Mouse (Mus musculus): ENCODE measurements around the gene Gm10643. TPM values are rescaled to one million over a fixed set of nuclear protein-coding genes. Genes with fewer than 3 reads are reported as not detected.

Gm10643 gene
- total RNA-seq (2014; rRNA removed) (3.3 and 4.7 TPM in 2 replicates), polyA plus RNA-seq (2015; fragmentation: Nextera tagmentation; extraction: Ambion mirVana) (1.3 and 1.6 TPM in 2 replicates)

DNA sequence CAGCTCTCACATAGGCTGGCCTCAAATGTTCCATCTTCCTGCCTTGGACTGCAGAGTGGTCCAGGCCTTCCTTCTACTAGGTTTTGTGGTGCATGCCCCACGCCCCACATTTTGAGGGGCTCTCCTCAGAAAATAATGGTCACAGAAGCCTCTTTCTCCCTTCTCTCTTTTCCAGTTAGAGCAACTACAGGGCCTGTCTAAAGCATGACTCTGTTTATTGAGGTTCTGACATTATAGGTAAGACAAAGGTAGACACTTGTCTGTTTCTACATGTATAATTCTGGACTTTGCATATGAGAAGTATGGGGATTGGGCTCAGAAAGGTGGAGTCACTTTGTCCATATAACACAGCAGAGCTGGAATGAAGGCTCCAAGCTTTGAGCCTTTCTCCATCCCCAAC is at the start of gene Gm10643:
TSS of gene Gm10643 (minus strand) at position 101 of the 400 bp plus-strand sequence.
- TF ChIP-seq CTCF (IDR thresholded peaks at IDR 0.05; ENCODE audit: low read depth), result no peak

GRCm38 (mm10) chr8:84106216-84107040 is 41.5 kb upstream of the Gm10643 start:
- Histone ChIP-seq H3K27ac (ENCODE audit: low read depth, low read length) (no peak overlapping the region), H3K9ac (no peak overlapping the region), H3K36me3 (ENCODE audit: insufficient read depth) (peaks cover 11% of the 10 kb centered on the region), H3K4me3 (ENCODE audit: low read depth, low read length) (no peak overlapping the region), H3K4me2 (ENCODE audit: low read depth) (no peak overlapping the region), H3K4me1 (ENCODE audit: insufficient read depth) (peaks cover 9% of the 10 kb centered on the region; the same call in 1 of the 2 replicates), H3K27me3 (ENCODE audit: insufficient read depth, low read length) (no peaks in the 10 kb centered on the region), H3K9me3 (ENCODE audit: low read length) (no peaks in the 10 kb centered on the region)
- DNase-seq (no peak), ATAC-seq (no peak)
- TF ChIP-seq CTCF (IDR thresholded peaks at IDR 0.05; ENCODE audit: low read depth), result no peak
- 92% methylated on average over 6 of the region's 6 CpGs for WGBS

More for the DNA sequence above, at the start of gene Gm10643:
- ATAC-seq, result no peak
- Histone ChIP-seq H3K4me2 (ENCODE audit: low read depth) (peak within 1 kb of the TSS; percentile 71), H3K36me3 (ENCODE audit: insufficient read depth) (no peaks in the 10 kb centered on the region), H3K27me3 (ENCODE audit: insufficient read depth, low read length) (no peaks in the 10 kb centered on the region), H3K9me3 (ENCODE audit: low read length) (no peaks in the 10 kb centered on the region), H3K4me1 (ENCODE audit: insufficient read depth) (0 out of 2 replicates have a peak, but pooled peaks cover 4% of the 10 kb centered on the region), H3K4me3 (ENCODE audit: low read depth, low read length) (peak within 1 kb of the TSS; percentile 48), H3K27ac (ENCODE audit: low read depth, low read length) (peak within 1 kb of the TSS; percentile 69), H3K9ac (peak within 1 kb of the TSS; percentile 48)
- 92% methylated on average over 1 of the region's 1 CpGs for WGBS
- no peak for DNase-seq

DNA sequence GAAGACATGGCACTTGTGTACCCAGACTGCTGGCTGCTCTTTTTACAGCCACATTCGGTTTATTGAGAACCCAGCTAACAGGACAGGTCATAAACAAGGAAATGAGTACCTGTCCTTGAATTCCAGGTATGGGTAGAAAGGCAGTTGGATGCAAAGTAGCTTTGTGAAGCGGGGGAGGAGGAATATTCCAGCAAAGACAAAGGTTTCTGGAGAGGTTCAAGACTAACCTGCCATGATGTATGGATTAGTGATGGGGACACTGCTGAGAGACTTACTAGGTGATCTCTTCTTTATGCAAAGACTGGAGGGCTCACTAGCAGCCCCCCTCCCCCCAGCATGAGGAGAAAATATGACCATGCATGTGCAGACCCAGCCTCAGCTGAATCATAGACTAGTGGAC is 40.7 kb upstream of the Gm10643 start:
- no peak for DNase-seq
- Histone ChIP-seq H3K9ac (peak overlapping the region; percentile 54), H3K27ac (ENCODE audit: low read depth, low read length) (peak overlapping the region; percentile 84), H3K9me3 (ENCODE audit: low read length) (no peaks in the 10 kb centered on the region), H3K27me3 (ENCODE audit: insufficient read depth, low read length) (no peaks in the 10 kb centered on the region), H3K4me3 (ENCODE audit: low read depth, low read length) (no peak overlapping the region), H3K4me2 (ENCODE audit: low read depth) (0 out of 2 replicates have a peak overlapping the region, but pooled peaks have one; percentile 49), H3K4me1 (ENCODE audit: insufficient read depth) (peaks cover 9% of the 10 kb centered on the region; the same call in 1 of the 2 replicates), H3K36me3 (ENCODE audit: insufficient read depth) (peaks cover 12% of the 10 kb centered on the region)
- ATAC-seq, result no peak
- WGBS, result 83% methylated on average over 2 of the region's 2 CpGs
- no peak for TF ChIP-seq CTCF (IDR thresholded peaks at IDR 0.05; ENCODE audit: low read depth)

DNA sequence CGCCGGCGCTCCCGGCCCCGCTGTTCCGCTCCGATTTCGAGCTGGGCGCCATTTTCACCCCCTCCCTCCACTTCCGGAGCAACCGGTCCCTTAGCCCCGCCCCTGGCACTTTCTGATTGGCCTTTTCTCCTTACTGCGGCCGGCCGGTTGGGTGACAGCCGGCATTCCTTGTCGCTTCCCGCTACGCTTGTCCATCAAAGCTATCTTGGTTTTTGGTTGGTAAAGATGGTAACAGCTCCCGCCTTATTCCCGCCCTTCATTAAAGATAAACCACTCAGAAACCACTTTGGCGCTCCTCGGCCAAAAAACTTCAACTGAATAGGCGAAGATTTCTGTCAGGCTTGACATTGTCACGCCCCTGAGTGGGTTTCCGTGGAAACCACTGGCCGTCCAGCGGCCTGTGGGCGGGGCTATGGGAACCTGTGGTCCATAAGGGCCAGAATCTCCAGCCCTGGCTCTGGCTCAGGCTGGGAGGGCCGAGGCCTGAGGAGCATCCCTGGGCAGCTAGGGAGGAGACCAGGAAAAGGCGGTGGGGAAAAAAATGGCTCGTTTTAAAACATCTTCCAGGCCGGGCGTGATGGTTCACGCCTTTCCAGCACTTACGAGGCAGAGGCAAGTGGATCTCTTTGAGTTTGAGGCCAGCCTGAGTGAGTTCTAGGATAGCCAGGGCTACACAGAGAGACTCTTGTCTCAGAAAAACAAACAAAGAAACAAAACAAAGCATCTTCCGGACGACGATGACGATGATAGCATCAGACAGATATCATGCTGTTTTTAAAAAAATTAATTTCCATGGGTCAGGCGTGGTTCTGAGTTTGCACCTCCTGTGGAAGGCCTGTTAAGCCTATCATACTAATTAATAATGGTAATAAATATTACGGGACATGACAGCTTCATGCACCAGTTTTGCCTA is 40.0 kb upstream of the Gm10643 start, which contains the start of gene Dcaf15:
TSS of gene Dcaf15 (minus strand) at position 72 of the 913 bp plus-strand sequence.
- H3K27ac ChIP-seq (ENCODE audit: low read depth, low read length), result peak within 1 kb of the TSS; percentile 88
- H3K36me3 ChIP-seq (ENCODE audit: insufficient read depth), result peaks cover 12% of the 10 kb centered on the region
- H3K4me2 ChIP-seq (ENCODE audit: low read depth), result peak within 1 kb of the TSS; percentile 65
- WGBS, result 6% methylated on average over 41 of the region's 42 CpGs
- no peak for TF ChIP-seq CTCF (IDR thresholded peaks at IDR 0.05; ENCODE audit: low read depth)
- no peaks in the 10 kb centered on the region for H3K9me3 ChIP-seq (ENCODE audit: low read length)
- no peaks in the 10 kb centered on the region for H3K27me3 ChIP-seq (ENCODE audit: insufficient read depth, low read length)
- ATAC-seq (peak; percentile 97), DNase-seq (peak; percentile 99)
- H3K9ac ChIP-seq, result peak within 1 kb of the TSS; percentile 62
- peak within 1 kb of the TSS; percentile 73 for H3K4me3 ChIP-seq (ENCODE audit: low read depth, low read length)
- H3K4me1 ChIP-seq (ENCODE audit: insufficient read depth), result peaks cover 9% of the 10 kb centered on the region; the same call in 1 of the 2 replicates

DNA sequence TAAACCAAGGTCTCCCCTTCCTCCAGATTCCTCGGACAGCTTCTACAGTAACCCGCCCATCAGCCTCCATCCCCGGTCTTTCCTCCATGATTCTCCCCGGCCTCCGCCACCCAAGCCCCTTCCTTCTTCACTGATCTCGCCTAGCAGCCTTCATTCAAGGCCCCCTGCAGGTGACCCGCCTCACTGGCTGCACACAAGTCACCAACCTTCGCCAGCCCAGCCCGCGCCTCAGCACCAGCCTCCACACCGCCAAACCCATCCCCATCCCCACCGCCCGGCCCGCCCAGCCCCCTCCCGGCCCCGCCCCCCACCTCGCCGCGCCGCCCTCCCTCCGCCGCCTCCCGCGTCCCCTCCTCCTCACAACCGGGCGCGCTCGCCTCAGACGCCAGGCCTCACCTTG is 39.3 kb upstream of the Gm10643 start:
- peak overlapping the region; percentile 65 for H3K4me2 ChIP-seq (ENCODE audit: low read depth)
- peaks cover 12% of the 10 kb centered on the region for H3K36me3 ChIP-seq (ENCODE audit: insufficient read depth)
- H3K9ac ChIP-seq, result peak overlapping the region; percentile 62
- peaks cover 9% of the 10 kb centered on the region; the same call in 1 of the 2 replicates for H3K4me1 ChIP-seq (ENCODE audit: insufficient read depth)
- DNase-seq, result peak; percentile 67
- H3K9me3 ChIP-seq (ENCODE audit: low read length), result no peaks in the 10 kb centered on the region
- H3K27ac ChIP-seq (ENCODE audit: low read depth, low read length), result peak overlapping the region; percentile 88
- H3K4me3 ChIP-seq (ENCODE audit: low read depth, low read length), result peak overlapping the region; percentile 73
- peak; percentile 62 for ATAC-seq
- peak; percentile 39 for TF ChIP-seq CTCF (IDR thresholded peaks at IDR 0.05; ENCODE audit: low read depth)
- H3K27me3 ChIP-seq (ENCODE audit: insufficient read depth, low read length), result no peaks in the 10 kb centered on the region
- WGBS, result 1% methylated on average over 28 of the region's 29 CpGs

- H3K36me3 ChIP-seq (ENCODE audit: insufficient read depth), result peaks cover 18% of the 10 kb centered on the region
- 50% methylated on average over 3 of the region's 3 CpGs for WGBS
- H3K27me3 ChIP-seq (ENCODE audit: insufficient read depth, low read length), result no peaks in the 10 kb centered on the region
- TF ChIP-seq CTCF (IDR thresholded peaks at IDR 0.05; ENCODE audit: low read depth), result no peak
- peak overlapping the region; percentile 73 for H3K4me3 ChIP-seq (ENCODE audit: low read depth, low read length)
- ATAC-seq (no peak), DNase-seq (no peak)
- H3K27ac ChIP-seq (ENCODE audit: low read depth, low read length), result peak overlapping the region; percentile 88
- peaks cover 9% of the 10 kb centered on the region; the same call in 1 of the 2 replicates for H3K4me1 ChIP-seq (ENCODE audit: insufficient read depth)
- peak overlapping the region; percentile 62 for H3K9ac ChIP-seq
- H3K4me2 ChIP-seq (ENCODE audit: low read depth), result peak overlapping the region; percentile 65
- H3K9me3 ChIP-seq (ENCODE audit: low read length), result no peaks in the 10 kb centered on the region
These were observed 38.7 kb upstream of the Gm10643 start for GRCm38 (mm10) chr8:84103601-84104000.
